In genomic region chr13:24318618-24319017, GRCm38 (mm10) we compare ENCODE assay signal across 9 mouse cellular contexts. TPM values are rescaled to one million over a fixed set of nuclear protein-coding genes. Genes with fewer than 3 reads are reported as not detected.
DNase-seq lines count a peak whose midpoint lies in the region; ATAC-seq and TF ChIP-seq lines count a peak whose summit lies in the region.
"Had no signal": no experiment of that assay in that cellular context is flagged by ENCODE, and none has a peak within 500 bp of the region (broad histone marks: within the 10 kb centered on the region; RNA-seq: fewer than 3 reads in every experiment).

No protein-coding gene starts in this region.

- TF ChIP-seq EP300 in stomach, postnatal 0 days (optimal IDR thresholded peaks at IDR 0.05), result no peak

- WGBS in limb, embryonic 10.5 days, result 35% methylated on average over 4 of the region's 4 CpGs
- 11% methylated on average over 4 of the region's 4 CpGs for WGBS in stomach, postnatal 0 days

- no peaks in the 10 kb centered on the region for H3K27me3 ChIP-seq in limb, embryonic 10.5 days (ENCODE audit: low read depth, poor library complexity, severe bottlenecking)
- H3K27me3 ChIP-seq in stomach, postnatal 0 days (ENCODE audit: control insufficient read depth, insufficient read depth, low read length), result no peaks in the 10 kb centered on the region
- H3K27me3 ChIP-seq: limb, embryonic 12.5 days had no signal

- no peaks in the 10 kb centered on the region for H3K9me3 ChIP-seq in limb, embryonic 10.5 days (replicated peaks)
- no peaks in the 10 kb centered on the region for H3K9me3 ChIP-seq in stomach, postnatal 0 days (ENCODE audit: control insufficient read depth, low read length)
- H3K9me3 ChIP-seq: limb, embryonic 12.5 days had no signal

- no peak for DNase-seq in gastrocnemius, adult 2 months
- DNase-seq in gastrocnemius, postnatal 36 days, result no peak
- peak; percentile 46 for DNase-seq in right cerebral cortex, adult 18-20 months
- no peak for DNase-seq in right cerebral cortex, postnatal 36 days (ENCODE audit: low spot score in 2 of 2)
- DNase-seq in embryo, embryonic 9.5 days (ENCODE audit: extremely low spot score), result peak; percentile 22
- DNase-seq in limb, embryonic 10.5 days (ENCODE audit: low spot score), result peak; percentile 35
- DNase-seq in stomach, postnatal 0 days (ENCODE audit: low spot score), result peak; percentile 45

- H3K4me1 ChIP-seq in limb, embryonic 10.5 days, result no peaks in the 10 kb centered on the region
- no peaks in the 10 kb centered on the region for H3K4me1 ChIP-seq in stomach, postnatal 0 days (replicated peaks; ENCODE audit: control insufficient read depth, insufficient read depth)
- H3K4me1 ChIP-seq: limb, embryonic 12.5 days had no signal

- H3K27ac ChIP-seq in gastrocnemius, adult 2 months, result no peak overlapping the region
- no peak overlapping the region for H3K27ac ChIP-seq in limb, embryonic 10.5 days
- no peak overlapping the region for H3K27ac ChIP-seq in stomach, postnatal 0 days (replicated peaks)
- H3K27ac ChIP-seq: limb, embryonic 12.5 days had no signal

- H3K4me3 ChIP-seq in gastrocnemius, adult 2 months, result no peak overlapping the region
- H3K4me3 ChIP-seq in limb, embryonic 10.5 days, result no peak overlapping the region
- H3K4me3 ChIP-seq in stomach, postnatal 0 days (ENCODE audit: low read depth, low read length), result no peak overlapping the region
- H3K4me3 ChIP-seq: limb, embryonic 12.5 days had no signal

- no peak overlapping the region for H3K9ac ChIP-seq in stomach, postnatal 0 days (ENCODE audit: low read length)
- H3K9ac ChIP-seq: limb, embryonic 12.5 days had no signal

- TF ChIP-seq CTCF in gastrocnemius, adult 2 months (IDR thresholded peaks at IDR 0.05), result peak; percentile 46
- peak; percentile 81 for TF ChIP-seq CTCF in stomach, postnatal 0 days (IDR thresholded peaks at IDR 0.05; ENCODE audit: low read depth)

- ATAC-seq in stomach, postnatal 0 days (ENCODE audit: low FRiP score, low TSS enrichment), result no peak
- ATAC-seq in erythroblast, adult 5-6 weeks (replicated peaks; ENCODE audit: low FRiP score, poor library complexity, severe bottlenecking), result no peak

- H3K4me2 ChIP-seq in stomach, postnatal 0 days (replicated peaks; ENCODE audit: low read depth), result no peak overlapping the region
- H3K4me2 ChIP-seq: limb, embryonic 12.5 days had no signal

- no peaks in the 10 kb centered on the region for H3K36me3 ChIP-seq in limb, embryonic 10.5 days
- H3K36me3 ChIP-seq in stomach, postnatal 0 days (ENCODE audit: control insufficient read depth, insufficient read depth, low read length), result no peaks in the 10 kb centered on the region
- H3K36me3 ChIP-seq: limb, embryonic 12.5 days had no signal

- intact Hi-C loops in gastrocnemius, adult 2 months (cut with DNase I), result no loop called here
- intact Hi-C loops in gastrocnemius, postnatal 36 days (cut with DNase I), result no loop called here

RNA-seq across cellular contexts. Expression of gene Cmah, which starts 8.6 kb away (rescaled TPM):
- total RNA-seq in gastrocnemius, adult 2 months (2021), result 1 to 10 TPM; 1.9 to 2.2 TPM
- 1 to 10 TPM; 1.5 to 2.3 TPM for total RNA-seq in gastrocnemius, postnatal 36 days (2021)
- polyA plus RNA-seq in limb, embryonic 10.5 days (2016; fragmentation: Nextera tagmentation; extraction: Ambion mirVana), result 0.20 and 0.35 TPM in 2 replicates
- 1.0 and 1.3 TPM in 2 replicates for polyA plus RNA-seq in stomach, postnatal 0 days (2015; fragmentation: Nextera tagmentation; extraction: Ambion mirVana)
- total RNA-seq in erythroblast, adult 5-6 weeks (2015; ENCODE audit: low replicate concordance), result 2.1 and 2.3 TPM in 2 replicates
- 0.85 and 2.1 TPM in 2 replicates for total RNA-seq in erythroblast, adult 5-6 weeks (2017; ENCODE audit: low replicate concordance)

RNA-seq across cellular contexts. Expression of gene Carmil1, which starts 38.0 kb away (rescaled TPM):
- 1 to 10 TPM; 2.3 to 2.8 TPM for total RNA-seq in gastrocnemius, adult 2 months (2021)
- total RNA-seq in gastrocnemius, postnatal 36 days (2021), result 1 to 10 TPM; 1.5 to 2.8 TPM
- 23.3 and 33.1 TPM in 2 replicates for polyA plus RNA-seq in limb, embryonic 10.5 days (2016; fragmentation: Nextera tagmentation; extraction: Ambion mirVana)
- polyA plus RNA-seq in stomach, postnatal 0 days (2015; fragmentation: Nextera tagmentation; extraction: Ambion mirVana), result 17.8 and 18.9 TPM in 2 replicates
- 1.3 TPM in 1 of 2 replicates, not detected in the other for total RNA-seq in erythroblast, adult 5-6 weeks (2015; ENCODE audit: low replicate concordance)
- 0.34 and 2.0 TPM in 2 replicates for total RNA-seq in erythroblast, adult 5-6 weeks (2017; ENCODE audit: low replicate concordance)

Comparison
In these comparisons a context has a peak if more than half of its experiments do, and no peak if none do; other contexts are left out.
1. DNase-seq: peak in right cerebral cortex, adult 18-20 months (single experiment), embryo, embryonic 9.5 days (single experiment), limb, embryonic 10.5 days (single experiment) and stomach, postnatal 0 days (single experiment); none in gastrocnemius, adult 2 months (single experiment), gastrocnemius, postnatal 36 days (0 of 2) and right cerebral cortex, postnatal 36 days (0 of 2).